Mouse (Mus musculus) kidney, adult 18-20 months (tissue): Measurements from ENCODE around the gene Lor.

ENCODE experiments used
- DNase-seq: peaks from one replicate; pipeline ENCODE4 v3.0.0; 2021

Lor gene

GRCm38 (mm10) chr3:92083042-92083441, at the start of gene Lor:
Gene Lor (minus strand): TSS chr3:92083142.
- no peak for DNase-seq

GRCm38 (mm10) chr3:92123847-92124246, 40.9 kb upstream of the Lor start, which contains the start of gene Prr9:
Gene Prr9 (minus strand): TSS chr3:92123947.
- no peak for DNase-seq

GRCm38 (mm10) chr3:92120902-92121301, 38.0 kb upstream of the Lor start:
- DNase-seq, result no peak

- peak; percentile 6 for DNase-seq
Measured at GRCm38 (mm10) chr3:92117930-92118329, 35.0 kb upstream of the Lor start.

GRCm38 (mm10) chr3:92111526-92111925, 28.6 kb upstream of the Lor start:
- DNase-seq, result no peak

GRCm38 (mm10) chr3:92110790-92111189, 27.8 kb upstream of the Lor start:
- DNase-seq, result no peak

GRCm38 (mm10) chr3:92106582-92106981, 23.6 kb upstream of the Lor start:
- peak; percentile 54 for DNase-seq

GRCm38 (mm10) chr3:92081285-92081931, 1.5 kb downstream of the Lor start:
- peak; percentile 47 for DNase-seq

- DNase-seq, result peak; percentile 80
Measured at GRCm38 (mm10) chr3:92080462-92081284, 2.3 kb downstream of the Lor start.

- no peak for DNase-seq
Measured at GRCm38 (mm10) chr3:92050382-92051054, 32.4 kb downstream of the Lor start.

- DNase-seq, result no peak
Measured at GRCm38 (mm10) chr3:92033892-92034291, 49.0 kb downstream of the Lor start.

- no peak for DNase-seq
Measured at GRCm38 (mm10) chr3:92033203-92033602, 49.7 kb downstream of the Lor start.
